In the genomic region with DNA sequence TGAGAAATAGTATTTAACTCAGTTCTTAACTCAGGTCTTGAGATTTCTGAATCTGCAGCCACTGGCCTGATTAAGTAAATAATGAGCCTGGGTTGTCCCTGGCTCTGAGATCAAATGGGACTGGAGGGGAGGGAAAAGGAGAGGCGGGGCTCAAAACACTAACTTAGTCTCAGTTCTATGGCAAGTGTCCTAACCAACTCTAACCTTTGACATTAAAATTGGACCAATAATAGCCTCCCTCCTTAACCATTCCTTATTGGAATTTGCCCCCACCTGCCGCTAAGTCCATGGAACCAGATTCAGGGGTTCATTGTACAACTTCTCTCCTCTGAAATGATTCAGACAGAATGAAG, we compare ENCODE assay signal across 7 mouse cellular contexts. TPM values are rescaled to one million over a fixed set of nuclear protein-coding genes. Genes with fewer than 3 reads are reported as not detected.
DNase-seq lines count a peak whose midpoint lies in the region; ATAC-seq and TF ChIP-seq lines count a peak whose summit lies in the region.

Bco2 (minus strand) TSS at position 88 of the 353 bp plus-strand sequence.

- H3K4me2 ChIP-seq in lung, postnatal 0 days (replicated peaks; ENCODE audit: low read depth, low read length): peak within 1 kb of the TSS; percentile 9; the same call in 1 of the 2 replicates
- peak within 1 kb of the TSS; percentile 58 for H3K4me2 ChIP-seq in forebrain, embryonic 13.5 days

- peak within 1 kb of the TSS; percentile 0; the same call in 1 of the 2 replicates for H3K9ac ChIP-seq in lung, postnatal 0 days (replicated peaks; ENCODE audit: low read depth)
- H3K9ac ChIP-seq in forebrain, embryonic 13.5 days: peak within 1 kb of the TSS; percentile 59; the same call in 1 of the 2 replicates

- H3K36me3 ChIP-seq in lung, postnatal 0 days (ENCODE audit: insufficient read depth, low read length): no peaks in the 10 kb centered on the region
- H3K36me3 ChIP-seq in forebrain, embryonic 13.5 days (ENCODE audit: poor library complexity, severe bottlenecking): no peaks in the 10 kb centered on the region
- peaks cover 1% of the 10 kb centered on the region; the same call in 1 of the 2 replicates for H3K36me3 ChIP-seq in small intestine, adult 2 months (ENCODE audit: control insufficient read depth, insufficient read depth, low read length)

- no peak within 1 kb of the TSS for H3K4me3 ChIP-seq in lung, postnatal 0 days (ENCODE audit: low read depth, low read length)
- H3K4me3 ChIP-seq in forebrain, embryonic 13.5 days: peak within 1 kb of the TSS; percentile 22
- peak within 1 kb of the TSS; percentile 70 for H3K4me3 ChIP-seq in small intestine, adult 2 months (ENCODE audit: low read depth, low read length)

- no peak for TF ChIP-seq POLR2A in small intestine, adult 2 months (IDR thresholded peaks at IDR 0.05; ENCODE audit: low read depth, low read length)

- no peak for TF ChIP-seq EP300 in lung, postnatal 0 days (IDR thresholded peaks at IDR 0.05)

- DNase-seq in lung, postnatal 0 days (ENCODE audit: low spot score): peak; percentile 41
- no peak for DNase-seq in lung, adult 18-20 months
- DNase-seq in large intestine, adult 2 months (ENCODE audit: low read depth, low spot score): no peak
- no peak for DNase-seq in embryo, embryonic 11 days
- DNase-seq in frontal cortex, postnatal 25 days (ENCODE audit: low spot score in 2 of 2): no peak

- no peak within 1 kb of the TSS; the same call in 1 of the 2 replicates for H3K27ac ChIP-seq in lung, postnatal 0 days (ENCODE audit: low read length)
- peak within 1 kb of the TSS; percentile 86 for H3K27ac ChIP-seq in forebrain, embryonic 13.5 days
- H3K27ac ChIP-seq in small intestine, adult 2 months (ENCODE audit: insufficient read depth, low read depth, low read length): peak within 1 kb of the TSS; percentile 100

- no peaks in the 10 kb centered on the region for H3K4me1 ChIP-seq in lung, postnatal 0 days (ENCODE audit: insufficient read depth, low read depth, low read length)
- peaks cover 19% of the 10 kb centered on the region for H3K4me1 ChIP-seq in forebrain, embryonic 13.5 days
- H3K4me1 ChIP-seq in small intestine, adult 2 months (ENCODE audit: control insufficient read depth, insufficient read depth, insufficient read length, low read length): peaks cover 6% of the 10 kb centered on the region; the same call in 1 of the 2 replicates

- no peak for TF ChIP-seq CTCF in lung, postnatal 0 days (IDR thresholded peaks at IDR 0.05)
- no peak for TF ChIP-seq CTCF in small intestine, adult 2 months (IDR thresholded peaks at IDR 0.05; ENCODE audit: extremely low read depth, insufficient read length, insufficient replicate concordance, low read depth, low read length)

- H3K27me3 ChIP-seq in lung, postnatal 0 days (replicated peaks; ENCODE audit: insufficient read depth, low read length): no peaks in the 10 kb centered on the region
- no peaks in the 10 kb centered on the region for H3K27me3 ChIP-seq in forebrain, embryonic 13.5 days
- no peaks in the 10 kb centered on the region for H3K27me3 ChIP-seq in small intestine, adult 2 months (ENCODE audit: control insufficient read depth, insufficient read depth, low read length)

- H3K9me3 ChIP-seq in lung, postnatal 0 days (ENCODE audit: low read length): no peaks in the 10 kb centered on the region
- no peaks in the 10 kb centered on the region for H3K9me3 ChIP-seq in forebrain, embryonic 13.5 days (replicated peaks)

- WGBS in lung, postnatal 0 days: 39% methylated on average over 2 of the region's 2 CpGs
- 3% methylated on average over 2 of the region's 2 CpGs for WGBS in forebrain, embryonic 13.5 days
- 25% methylated on average over 2 of the region's 2 CpGs for WGBS in large intestine, adult 2 months
- WGBS in small intestine, adult 2 months: 13% methylated on average over 2 of the region's 2 CpGs

- peak; percentile 23; the same call in 1 of the 2 replicates for ATAC-seq in lung, postnatal 0 days
- ATAC-seq in forebrain, embryonic 13.5 days: peak; percentile 63; the same call in 1 of the 2 replicates

RNA-seq across cellular contexts. Expression of gene Bco2, which starts in this region (rescaled TPM):
- polyA plus RNA-seq in lung, postnatal 0 days (2015; fragmentation: Nextera tagmentation; extraction: Ambion mirVana): 0.19 and 0.39 TPM in 2 replicates
- polyA plus RNA-seq in forebrain, embryonic 13.5 days (2015; fragmentation: Nextera tagmentation; extraction: Ambion mirVana): 0.20 and 0.37 TPM in 2 replicates
- polyA plus RNA-seq in large intestine, adult 2 months (2012; rRNA removed): 11.1 and 20.2 TPM in 2 replicates
- 5.5 and 8.5 TPM in 2 replicates for polyA plus RNA-seq in small intestine, adult 2 months (2012; rRNA removed)

Comparison
In these comparisons a context has a peak if more than half of its experiments do, and no peak if none do; other contexts are left out.
1. Peak in DNase-seq, ATAC-seq, H3K9ac ChIP-seq and H3K4me2 ChIP-seq in lung, postnatal 0 days; RNA of the gene not detected or under 1 TPM.
2. Peak in ATAC-seq, H3K4me3 ChIP-seq, H3K27ac ChIP-seq, H3K9ac ChIP-seq and H3K4me2 ChIP-seq in forebrain, embryonic 13.5 days; RNA of the gene not detected or under 1 TPM.